Mouse (Mus musculus) thymus, postnatal 14 days (tissue): Measurements from ENCODE around the gene Tns3.
A peak's percentile ranks its signal among the peaks of the same experiment; 100 is the strongest.

Source experiments
- DNase-seq: peaks from one replicate; pipeline ENCODE4 v3.0.0; 2021

Tns3 gene

DNA sequence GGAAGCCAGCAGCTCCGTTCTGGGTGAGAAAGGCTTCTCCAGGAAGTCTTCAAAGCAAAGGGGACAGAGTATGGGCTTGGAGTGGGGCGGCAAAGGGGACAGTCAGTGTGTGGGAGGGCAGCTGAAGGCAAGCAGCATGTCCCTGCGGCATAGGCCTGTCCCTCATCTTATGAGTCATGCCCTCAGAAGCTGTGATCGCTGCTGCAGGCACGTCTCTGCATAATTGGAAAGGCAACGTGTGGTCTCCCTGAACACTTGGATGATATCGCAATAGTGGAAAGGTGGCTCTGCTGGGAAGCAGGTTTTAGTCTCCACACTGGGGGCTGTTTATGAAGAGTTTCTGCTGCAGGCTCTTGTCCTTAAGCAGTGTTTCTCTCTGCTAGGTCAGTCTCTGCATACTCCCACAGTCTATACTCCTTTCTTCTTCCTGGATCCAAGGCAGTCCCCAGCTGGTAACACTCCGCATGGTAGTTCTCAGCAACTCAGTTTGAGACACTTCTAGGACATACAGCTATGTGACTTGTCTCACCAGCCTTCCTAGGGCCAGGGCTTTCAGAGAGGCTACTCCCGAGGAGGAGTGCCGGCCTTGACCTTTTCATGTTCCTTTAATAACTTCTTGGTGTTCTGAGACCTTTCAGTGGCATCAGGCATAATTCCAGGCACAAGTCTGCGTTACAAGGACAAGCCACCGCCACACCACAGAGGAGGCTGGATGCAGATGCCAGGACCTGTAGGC is 14.1 kb upstream of the Tns3 start:
- DNase-seq = no peak

DNA sequence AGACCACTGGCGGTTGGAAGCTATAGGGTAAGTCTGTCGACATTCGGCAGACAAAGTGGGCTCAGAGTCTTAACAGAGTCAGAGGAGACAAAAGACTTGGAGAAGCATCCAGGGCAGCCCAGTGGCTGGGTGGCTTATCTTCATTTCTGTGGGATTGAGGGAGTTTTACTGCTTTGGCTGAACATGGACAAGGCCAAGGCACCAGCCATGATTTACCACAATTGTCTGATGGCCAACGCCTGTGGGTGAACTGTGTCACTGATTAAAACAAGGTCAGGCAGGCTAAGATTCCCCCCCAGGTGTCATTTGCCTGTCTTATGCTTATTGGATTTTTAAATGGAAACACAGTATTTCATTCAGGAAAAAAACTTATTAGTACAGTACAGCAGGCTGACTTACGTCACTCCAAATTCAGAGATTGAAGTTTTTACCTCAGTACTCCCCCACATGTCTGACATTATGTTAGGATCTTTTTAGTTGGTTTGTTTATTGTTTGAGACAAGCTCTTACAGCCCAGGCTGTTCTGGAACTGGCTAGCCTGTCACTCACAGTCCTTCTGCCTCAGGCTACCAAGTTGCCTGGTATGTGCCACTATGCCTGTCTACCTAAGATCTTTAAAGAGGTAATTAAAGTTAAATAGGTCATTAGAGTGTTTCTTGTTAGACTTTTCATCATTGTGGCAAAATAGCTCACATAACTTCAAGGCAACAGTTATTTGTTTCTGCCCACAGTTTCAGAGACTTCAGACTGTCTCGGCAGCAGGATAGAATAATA is 11.6 kb upstream of the Tns3 start:
- no peak for DNase-seq

GRCm38 (mm10) chr11:8674549-8675149 is 10.3 kb upstream of the Tns3 start:
- no peak for DNase-seq

GRCm38 (mm10) chr11:8671698-8672097 is 7.4 kb upstream of the Tns3 start:
- no peak for DNase-seq

DNA sequence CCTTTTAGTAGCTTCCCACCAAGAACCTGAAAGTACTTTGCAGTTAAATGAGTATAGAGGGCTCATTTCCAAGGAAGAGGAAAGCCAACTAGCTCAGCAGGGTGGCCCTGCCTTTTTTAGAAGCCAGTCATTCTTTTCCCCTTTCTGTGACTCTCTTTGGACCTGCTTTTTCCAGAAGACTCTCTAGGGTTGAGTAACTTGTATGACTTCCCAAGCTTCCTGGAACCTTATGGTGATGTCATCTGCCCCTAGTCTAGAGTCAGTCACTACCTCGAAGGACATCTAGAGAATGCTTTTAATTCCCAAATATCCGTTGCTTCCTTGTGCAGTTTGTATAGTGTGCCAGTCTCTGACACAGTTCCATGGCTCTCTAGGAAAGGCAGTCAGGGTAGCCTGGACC is 4.8 kb upstream of the Tns3 start:
- DNase-seq = no peak

DNA sequence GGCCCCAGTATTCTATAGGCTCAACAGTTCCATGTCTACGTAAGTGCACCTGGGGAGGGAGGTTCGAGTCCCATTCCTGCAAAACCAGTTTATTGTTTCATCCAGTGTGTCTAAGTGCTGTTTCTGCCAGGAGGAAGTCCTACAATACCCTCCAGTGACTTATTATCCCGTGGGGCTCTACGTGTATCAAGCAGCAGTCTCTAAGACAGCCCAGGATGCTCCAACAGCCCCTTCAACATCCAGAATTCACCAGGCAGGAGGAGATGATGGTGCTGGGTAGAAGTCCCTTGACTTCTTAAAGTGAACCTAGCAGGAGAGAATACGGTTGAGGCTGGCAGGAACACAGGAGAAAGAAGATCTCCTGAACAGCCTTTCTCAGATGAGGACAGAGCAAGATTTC is 462 bp upstream of the Tns3 start:
- no peak for DNase-seq

- DNase-seq = peak; percentile 56
Measured at GRCm38 (mm10) chr11:8663444-8664392, 617 bp downstream of the Tns3 start.

DNA sequence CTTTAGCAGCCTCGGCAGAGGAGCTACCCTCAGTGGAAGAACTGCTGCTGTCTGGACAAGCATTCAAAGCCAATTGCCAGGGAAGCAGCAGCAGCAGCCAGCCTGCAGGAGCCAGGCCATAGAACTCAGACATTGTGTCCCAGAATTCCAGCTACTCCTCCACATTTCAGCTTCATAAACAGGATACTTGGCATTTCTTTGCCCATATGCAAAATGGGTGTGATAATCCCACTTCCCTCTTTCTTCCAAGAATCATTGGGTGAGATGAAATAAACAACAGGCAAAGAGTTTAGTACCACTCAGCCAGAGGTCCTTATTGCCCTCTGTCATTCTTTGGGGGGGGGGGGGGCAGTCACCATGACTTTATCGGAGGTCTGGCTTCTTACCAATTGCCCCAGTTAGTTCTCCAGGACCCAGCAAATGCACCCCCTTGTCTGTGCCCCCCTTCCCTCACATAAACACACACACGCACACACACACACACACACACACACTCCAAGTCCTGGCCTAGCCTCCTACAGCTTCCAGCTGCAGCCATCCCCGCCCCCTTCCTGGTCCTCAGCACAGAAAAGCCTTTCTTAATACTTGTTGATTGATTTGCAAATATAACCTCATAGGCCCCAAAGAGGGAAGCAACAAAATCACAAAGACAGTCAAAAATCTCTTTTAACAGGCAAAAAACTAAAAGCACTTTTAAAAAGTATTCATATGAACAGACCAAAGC is 1.5 kb downstream of the Tns3 start:
- peak; percentile 26 for DNase-seq

GRCm38 (mm10) chr11:8660951-8661350 is 3.4 kb downstream of the Tns3 start:
- DNase-seq = no peak

DNA sequence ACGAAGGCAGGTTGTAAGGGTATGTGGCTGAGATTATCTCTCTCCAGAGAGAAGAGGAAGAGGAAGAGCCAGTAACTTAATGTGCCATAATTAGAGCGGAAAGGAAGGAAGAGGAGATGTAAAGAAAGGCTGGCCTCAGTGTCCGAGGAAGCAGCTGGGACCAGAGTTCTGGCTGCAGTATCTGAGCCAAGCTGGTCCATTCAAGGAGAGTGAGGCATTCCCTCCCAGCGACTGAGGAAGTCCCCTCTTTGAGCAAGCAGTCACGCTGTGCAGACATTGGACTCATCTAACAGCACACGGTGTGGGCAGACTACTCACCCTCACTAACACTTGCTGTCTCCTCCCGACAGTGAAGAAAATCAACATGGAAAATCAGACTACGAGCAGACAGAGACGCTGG is 4.5 kb downstream of the Tns3 start:
- no peak for DNase-seq

- DNase-seq = no peak
Measured at GRCm38 (mm10) chr11:8659061-8659460, 5.3 kb downstream of the Tns3 start.

GRCm38 (mm10) chr11:8657493-8657892 is 6.8 kb downstream of the Tns3 start:
- no peak for DNase-seq

DNA sequence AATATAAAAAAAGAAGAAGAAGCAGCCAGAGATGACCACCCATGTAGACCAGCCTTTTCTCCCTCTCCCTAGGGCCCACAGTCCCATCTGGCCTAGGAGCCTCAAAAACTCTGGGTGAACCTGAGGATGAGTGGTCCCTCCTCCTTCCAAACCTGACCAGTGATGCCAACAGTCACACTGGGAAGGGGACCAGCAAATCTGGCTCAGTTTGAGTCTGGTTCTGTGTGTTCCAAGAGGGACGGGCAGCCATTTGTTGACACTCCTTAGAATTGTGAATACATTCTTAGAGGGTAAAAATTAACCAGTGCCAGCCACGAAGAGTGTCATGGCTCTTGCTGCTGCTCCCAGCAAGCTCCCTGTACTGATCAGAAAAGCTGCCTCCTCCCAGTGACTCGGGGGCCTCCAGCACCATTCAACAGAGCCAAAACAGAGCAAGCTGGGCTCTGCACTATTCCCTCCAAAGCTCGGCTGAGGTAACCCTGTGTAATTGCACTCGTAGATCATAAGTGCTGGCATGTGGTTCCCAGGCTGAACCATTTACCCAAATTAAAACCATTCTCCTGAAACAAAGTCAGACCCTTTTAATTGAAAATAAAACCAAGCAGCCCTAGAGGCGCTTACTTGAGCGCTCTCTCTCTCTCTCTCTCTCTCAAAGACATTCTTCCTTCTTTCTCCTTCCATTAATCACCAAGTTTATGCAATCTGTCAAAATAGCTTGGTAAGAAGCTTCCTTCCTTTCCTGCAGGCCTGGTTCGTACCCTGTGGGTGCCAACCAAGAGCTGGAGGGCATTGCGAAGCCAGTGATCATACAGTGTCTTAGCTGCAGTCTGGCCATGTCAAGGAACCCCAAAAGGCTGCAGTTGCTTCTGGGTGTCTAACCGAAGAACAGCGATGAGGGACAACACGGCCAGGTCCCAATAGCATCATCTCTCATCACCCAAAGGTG is 7.6 kb downstream of the Tns3 start:
- no peak for DNase-seq

DNA sequence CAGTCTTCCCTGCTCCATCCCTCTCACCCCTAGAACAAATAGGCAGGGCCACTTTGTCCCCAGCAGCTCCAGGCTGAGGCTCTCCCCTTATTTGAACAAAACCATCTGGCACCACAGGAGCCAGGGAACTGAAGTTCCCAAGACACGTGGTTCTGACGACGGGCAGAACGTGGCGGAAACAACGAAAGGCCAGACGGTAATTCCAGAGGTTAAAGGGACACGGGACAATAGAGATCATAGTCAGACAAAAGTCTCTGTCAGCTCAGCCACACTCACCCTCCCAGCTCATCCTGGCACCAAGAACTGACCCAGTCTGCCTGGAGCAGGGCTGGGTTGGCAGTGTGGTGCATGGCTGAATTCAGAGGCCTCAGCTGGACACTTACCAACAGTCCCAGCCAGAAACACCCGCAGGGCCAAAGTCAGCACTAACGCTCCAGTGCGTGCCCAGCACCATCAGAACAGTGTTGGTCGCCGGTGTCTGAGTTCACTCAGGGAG is 10.5 kb downstream of the Tns3 start:
- no peak for DNase-seq

DNA sequence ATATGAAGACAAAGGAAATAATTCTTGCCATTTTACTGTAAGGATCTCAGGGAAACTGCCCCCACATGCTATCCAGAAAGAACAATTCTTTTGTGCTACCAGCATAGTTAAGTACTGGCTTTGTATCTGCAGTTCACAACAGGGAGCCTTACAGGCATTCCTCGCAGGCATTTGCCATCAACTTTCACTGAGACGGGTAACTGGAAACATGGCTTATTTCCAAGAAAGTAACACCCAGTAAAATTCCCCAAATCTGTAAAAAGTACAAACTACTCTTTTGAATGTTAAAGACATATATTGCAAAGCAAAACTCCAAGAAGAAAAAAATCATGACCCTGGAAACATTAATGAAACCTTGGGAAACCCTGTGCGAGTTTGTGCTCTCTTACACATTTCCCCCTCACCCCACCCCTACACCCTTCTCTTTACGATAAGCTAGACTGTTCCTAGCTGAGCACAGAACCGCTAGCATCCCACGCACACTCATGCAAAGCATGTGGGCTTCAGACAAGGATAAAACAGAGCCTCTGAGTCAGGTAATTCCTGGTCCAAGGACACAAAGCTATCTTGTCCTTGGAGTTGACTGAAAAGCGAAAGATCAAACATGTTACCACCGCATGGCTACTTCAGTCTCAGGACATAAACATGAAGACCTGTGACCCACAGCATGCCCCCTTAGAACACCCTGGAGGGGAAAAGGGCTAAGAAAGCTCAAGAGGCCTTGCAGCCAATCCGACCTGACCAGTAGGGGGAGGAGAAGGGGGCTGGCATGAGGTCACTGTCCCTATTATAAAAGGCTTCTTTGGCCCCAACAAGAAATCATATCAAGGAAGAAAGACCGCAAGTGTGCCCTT is 11.3 kb downstream of the Tns3 start:
- no peak for DNase-seq

GRCm38 (mm10) chr11:8652116-8652714 is 12.1 kb downstream of the Tns3 start:
- no peak for DNase-seq

- DNase-seq = no peak
Measured at GRCm38 (mm10) chr11:8651448-8652035, 12.8 kb downstream of the Tns3 start.

- no peak for DNase-seq
Measured at GRCm38 (mm10) chr11:8645609-8646008, 18.7 kb downstream of the Tns3 start.

DNA sequence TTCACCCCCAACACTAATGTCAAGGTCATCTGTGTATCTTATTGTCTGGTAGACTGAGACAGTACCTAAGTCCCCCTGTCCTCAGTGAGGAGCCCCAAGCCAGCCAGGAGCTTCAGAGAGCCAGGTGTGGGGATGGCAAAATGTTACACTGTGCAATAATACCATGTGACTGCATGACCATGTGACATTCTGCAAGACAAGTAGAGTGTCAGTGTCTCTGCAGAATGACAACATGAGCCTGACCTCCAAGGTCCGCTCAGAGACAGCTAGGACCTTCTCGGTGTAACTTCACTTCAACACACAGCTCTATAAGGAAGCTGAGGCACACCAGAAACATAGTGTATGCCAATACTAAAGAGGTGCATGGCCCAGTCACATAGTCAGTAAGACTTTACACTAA is 20.1 kb downstream of the Tns3 start:
- no peak for DNase-seq
